Mouse (Mus musculus) hindbrain, postnatal 0 days (tissue): ENCODE results near the gene Gimap4. TPM values are rescaled to one million over a fixed set of nuclear protein-coding genes. Genes with fewer than 3 reads are reported as not detected.
A peak's percentile ranks its signal among the peaks of the same experiment; 100 is the strongest.

ENCODE experiments used
- ATAC-seq: fragments of 200-750 bp; cut with Nextera tagmentation; 2 replicates; pipeline ENCODE4 v1.8.0; 2017; ENCODE audit warnings: mild to moderate bottlenecking, moderate TSS enrichment, moderate library complexity
- DNase-seq: peaks from one replicate; pipeline ENCODE4 v3.0.0-alpha.2; 2015; ENCODE audit warnings: low spot score
- H3K27ac ChIP-seq: fragments of 300-500 bp; sonication (generic); 2 replicates; pipeline ENCODE4 v1.5.1; 2014; ENCODE audit warnings: mild to moderate bottlenecking
- H3K27me3 ChIP-seq: fragments of 300-500 bp; sonication (generic); 2 replicates; pipeline ENCODE4 v1.6.1; 2014; ENCODE audit warnings: low read length, mixed read lengths; ENCODE audit not compliant: insufficient read depth
- H3K36me3 ChIP-seq: fragments of 300-500 bp; sonication (generic); 2 replicates; pipeline ENCODE4 v1.6.1; 2014; ENCODE audit warnings: low read length, mixed read lengths; ENCODE audit not compliant: insufficient read depth
- H3K4me1 ChIP-seq: fragments of 300-500 bp; sonication (generic); 2 replicates; pipeline ENCODE4 v1.6.1; 2014; ENCODE audit warnings: antibody characterized with exemption, low read length, mixed read lengths; ENCODE audit not compliant: insufficient read depth
- H3K4me2 ChIP-seq: fragments of 300-500 bp; sonication (generic); 2 replicates; pipeline ENCODE4 v1.6.1; 2014; ENCODE audit warnings: low read depth, mild to moderate bottlenecking, low read length, moderate library complexity, mixed read lengths
- H3K4me3 ChIP-seq: fragments of 300-500 bp; sonication (generic); 2 replicates; pipeline ENCODE4 v1.5.1; 2014; ENCODE audit warnings: low read length
- H3K9ac ChIP-seq: fragments of 300-500 bp; sonication (generic); replicated peaks from 2 replicates; pipeline ENCODE4 v1.6.1; 2014; ENCODE audit warnings: mild to moderate bottlenecking, low read length, moderate library complexity, mixed read lengths
- H3K9me3 ChIP-seq: fragments of 300-500 bp; sonication (generic); 2 replicates; pipeline ENCODE4 v1.6.1; 2016; ENCODE audit warnings: low read length, mixed read lengths
- CTCF ChIP-seq: IDR thresholded peaks from 2 replicates; pipeline ENCODE4 v1.5.1; 2016; ENCODE audit warnings: antibody characterized with exemption, control low read depth, low read depth
- WGBS: fragments of 180-500 bp; shearing (Covaris S2); extraction: QIAGEN DNeasy Blood & Tissue Kit; methylation state at CpG from one replicate; pipeline ENCODE4 v1.1.7; 2014; 5-methylcytosine and 5-hydroxymethylcytosine counted together
- polyA plus RNA-seq: library from polyadenylated mRNA; unstranded; fragments of >200 nt; fragmentation: Nextera tagmentation; extraction: Ambion mirVana; gene quantifications from 2 replicates; pipeline ENCODE4 v1.2.1, GENCODE M21; 2015
- total RNA-seq: library from RNA; depleted of rRNA; stranded (reverse); fragments of >200 nt; gene quantifications from 2 replicates; pipeline ENCODE4 v1.2.3, GENCODE M21; 2014

The Gimap4 gene
- total and polyA plus RNA-seq, 2 experiments from 2014 or later: 0.56 to 0.78 TPM

DNA sequence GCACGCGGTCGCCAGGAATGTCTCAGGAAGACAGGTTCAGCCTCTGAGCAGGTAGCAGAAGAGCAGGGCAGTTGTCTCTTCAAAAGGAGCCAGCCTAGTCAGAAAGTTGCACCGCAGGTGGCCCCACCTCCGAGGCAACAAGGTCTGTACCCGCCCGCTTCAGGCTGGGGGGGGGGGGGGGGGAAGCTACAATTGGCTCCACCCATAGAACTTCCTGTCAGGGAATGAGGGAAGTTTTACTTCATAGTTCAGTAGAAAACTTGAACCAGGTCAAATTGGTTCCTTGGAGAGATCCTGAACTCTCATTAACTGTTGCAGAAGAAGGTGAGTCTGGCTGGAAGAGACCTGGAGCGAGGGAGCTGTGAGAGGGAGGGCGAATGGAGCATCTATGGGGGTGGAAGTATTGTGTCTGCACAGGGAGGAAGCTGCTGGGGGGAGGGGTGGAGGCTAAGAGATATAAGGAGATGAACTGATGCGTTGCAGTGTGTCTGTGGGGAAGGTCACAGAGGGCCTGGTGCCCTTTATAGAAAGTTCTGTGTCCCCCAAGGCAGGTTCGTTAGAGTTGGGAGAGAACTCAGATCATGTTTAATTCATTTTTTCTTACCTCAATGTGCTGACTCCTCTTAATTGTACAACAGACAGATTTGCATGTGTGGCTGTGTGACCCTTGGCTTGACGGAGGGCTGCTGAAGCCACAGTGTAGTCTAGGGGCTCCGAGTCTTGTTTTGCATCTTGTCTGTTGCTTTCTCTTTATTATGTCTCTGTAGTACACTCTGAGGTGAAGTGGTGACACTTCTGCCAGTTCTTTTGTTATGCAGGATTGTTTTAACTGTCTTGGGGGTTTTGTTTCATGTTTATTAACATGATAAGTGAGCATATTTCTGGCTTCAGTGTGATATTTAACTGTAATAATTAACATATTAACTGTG lies 8.2 kb upstream of the Gimap4 start, which contains the start of gene Gimap9:
Gene Gimap9, plus strand, starts transcription at position 199 of the 929 bp plus-strand sequence.
- Histone ChIP-seq H3K36me3 (no peaks in the 10 kb centered on the region), H3K27me3 (no peaks in the 10 kb centered on the region), H3K4me2 (peak within 1 kb of the TSS; percentile 30), H3K4me1 (no peaks in the 10 kb centered on the region), H3K4me3 (peak within 1 kb of the TSS; percentile 9; the same call in 1 of the 2 replicates), H3K9me3 (no peaks in the 10 kb centered on the region), H3K27ac (no peak within 1 kb of the TSS), H3K9ac (no peak within 1 kb of the TSS)
- no peak for TF ChIP-seq CTCF
- WGBS: 21% methylated on average over 13 of the region's 13 CpGs
- peak; percentile 5 for DNase-seq
- ATAC-seq: no peak

- Histone ChIP-seq H3K27me3 (no peaks in the 10 kb centered on the region), H3K4me1 (no peaks in the 10 kb centered on the region), H3K9ac (no peak overlapping the region), H3K36me3 (no peaks in the 10 kb centered on the region), H3K4me3 (no peak overlapping the region), H3K9me3 (no peaks in the 10 kb centered on the region), H3K4me2 (no peak overlapping the region), H3K27ac (no peak overlapping the region)
- no peak for ATAC-seq
- 73% methylated on average over 5 of the region's 5 CpGs for WGBS
- no peak for TF ChIP-seq CTCF
- no peak for DNase-seq
These were observed 7.4 kb upstream of the Gimap4 start for GRCm38 (mm10) chr6:48676860-48677415.

DNA sequence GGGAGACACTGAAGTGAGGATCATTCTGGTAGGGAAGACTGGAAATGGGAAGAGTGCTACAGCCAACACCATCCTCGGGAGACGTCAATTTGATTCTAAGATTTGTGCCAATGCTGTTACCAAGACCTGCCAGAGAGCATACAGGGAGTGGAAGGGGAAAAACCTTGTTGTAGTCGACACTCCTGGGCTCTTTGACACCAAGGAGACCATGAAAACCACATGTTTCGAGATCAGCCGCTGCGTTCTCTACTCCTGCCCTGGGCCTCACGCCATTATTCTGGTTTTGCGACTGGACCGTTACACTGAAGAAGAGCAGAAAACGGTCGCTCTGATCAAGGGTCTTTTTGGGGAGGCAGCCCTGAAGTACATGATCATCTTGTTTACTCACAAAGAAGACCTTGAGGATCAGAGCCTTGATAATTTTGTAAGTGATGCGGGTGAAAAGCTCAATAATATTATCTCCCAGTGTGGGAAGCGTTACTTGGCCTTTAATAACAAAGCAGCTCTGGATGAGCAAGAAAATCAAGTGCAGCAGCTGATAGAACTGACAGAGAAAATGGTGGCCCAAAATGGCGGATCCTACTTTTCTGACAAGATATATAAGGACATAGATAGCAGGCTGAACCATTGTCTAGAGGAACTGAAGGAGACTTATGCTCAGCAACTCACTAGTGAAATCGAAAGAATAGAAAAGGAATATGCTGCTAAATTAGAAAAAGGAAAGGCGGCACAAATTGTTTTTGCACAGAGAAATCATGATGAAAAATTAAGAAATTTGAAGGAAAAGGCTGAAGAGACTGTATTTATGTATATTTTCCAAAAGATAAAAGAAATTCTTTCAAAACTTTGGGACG lies 6.6 kb upstream of the Gimap4 start:
- H3K36me3 ChIP-seq: no peaks in the 10 kb centered on the region
- no peak overlapping the region for H3K4me2 ChIP-seq
- no peaks in the 10 kb centered on the region for H3K4me1 ChIP-seq
- no peaks in the 10 kb centered on the region for H3K27me3 ChIP-seq
- no peak overlapping the region for H3K27ac ChIP-seq
- ATAC-seq (no peak), DNase-seq (no peak)
- H3K9me3 ChIP-seq: no peaks in the 10 kb centered on the region
- no peak overlapping the region for H3K9ac ChIP-seq
- H3K4me3 ChIP-seq: no peak overlapping the region
- TF ChIP-seq CTCF: no peak
- WGBS: 92% methylated on average over 17 of the region's 17 CpGs

GRCm38 (mm10) chr6:48678391-48678790 lies 6.0 kb upstream of the Gimap4 start:
- Histone ChIP-seq H3K36me3 (no peaks in the 10 kb centered on the region), H3K27ac (no peak overlapping the region), H3K27me3 (no peaks in the 10 kb centered on the region), H3K4me2 (no peak overlapping the region), H3K4me3 (no peak overlapping the region), H3K9me3 (no peaks in the 10 kb centered on the region), H3K4me1 (no peaks in the 10 kb centered on the region), H3K9ac (no peak overlapping the region)
- DNase-seq (no peak), ATAC-seq (no peak)
- WGBS: 86% methylated on average over 4 of the region's 4 CpGs
- TF ChIP-seq CTCF: no peak

GRCm38 (mm10) chr6:48679701-48680100 lies 4.6 kb upstream of the Gimap4 start:
- Histone ChIP-seq H3K9ac (no peak overlapping the region), H3K36me3 (no peaks in the 10 kb centered on the region), H3K4me1 (no peaks in the 10 kb centered on the region), H3K27ac (no peak overlapping the region), H3K4me3 (no peak overlapping the region), H3K4me2 (no peak overlapping the region), H3K27me3 (no peaks in the 10 kb centered on the region), H3K9me3 (no peaks in the 10 kb centered on the region)
- ATAC-seq: no peak
- no peak for DNase-seq
- TF ChIP-seq CTCF: no peak
- WGBS: 89% methylated on average over 6 of the region's 6 CpGs

- no peak for TF ChIP-seq CTCF
- 87% methylated on average over 5 of the region's 5 CpGs for WGBS
These were observed 3.9 kb upstream of the Gimap4 start for GRCm38 (mm10) chr6:48680421-48680820.

More at GRCm38 (mm10) chr6:48680421-48680820, 3.9 kb upstream of the Gimap4 start:
- H3K9me3 ChIP-seq: no peaks in the 10 kb centered on the region
- H3K36me3 ChIP-seq: no peaks in the 10 kb centered on the region
- no peak for ATAC-seq
- no peak overlapping the region for H3K4me3 ChIP-seq
- H3K9ac ChIP-seq: no peak overlapping the region
- H3K4me1 ChIP-seq: no peaks in the 10 kb centered on the region
- H3K27ac ChIP-seq: no peak overlapping the region
- no peaks in the 10 kb centered on the region for H3K27me3 ChIP-seq
- no peak for DNase-seq
- no peak overlapping the region for H3K4me2 ChIP-seq
